Mouse (Mus musculus) urinary bladder, postnatal 4 days (tissue): ENCODE data around the gene Supt4a.

Experiments used
- DNase-seq, 2 experiments: peaks; one replicate each; pipeline ENCODE4 v3.0.0; 2021 to 2022; ENCODE audit warnings: low spot score in 2 of 2

Gene Supt4a

DNA sequence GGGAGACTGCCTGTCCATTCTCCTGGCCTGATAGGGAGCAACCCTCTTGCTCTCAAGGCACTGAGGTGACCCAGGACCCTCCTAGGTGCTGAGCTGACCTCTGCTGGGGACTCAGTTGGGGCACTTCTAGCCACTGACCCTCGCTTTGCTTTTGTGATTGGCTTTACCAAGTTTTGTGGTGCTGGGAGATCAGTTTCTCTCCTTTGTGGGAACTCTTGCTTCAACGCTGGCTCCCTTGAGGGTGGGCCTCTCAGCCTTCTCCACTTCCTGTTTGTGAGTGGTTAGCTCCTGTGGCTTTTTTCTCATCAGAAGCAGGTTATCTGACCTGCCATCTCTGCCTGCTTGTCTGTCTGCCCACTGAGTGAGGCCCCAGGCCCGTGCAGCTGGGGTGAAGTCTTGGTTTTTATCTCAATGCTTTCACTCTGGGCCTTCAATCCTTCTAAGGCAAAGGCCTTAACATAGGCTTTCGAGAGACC is 14.2 kb downstream of the Supt4a start:
- no peak for DNase-seq

- DNase-seq = no peak
Measured at GRCm38 (mm10) chr11:87752307-87752706, 15.0 kb downstream of the Supt4a start.

DNA sequence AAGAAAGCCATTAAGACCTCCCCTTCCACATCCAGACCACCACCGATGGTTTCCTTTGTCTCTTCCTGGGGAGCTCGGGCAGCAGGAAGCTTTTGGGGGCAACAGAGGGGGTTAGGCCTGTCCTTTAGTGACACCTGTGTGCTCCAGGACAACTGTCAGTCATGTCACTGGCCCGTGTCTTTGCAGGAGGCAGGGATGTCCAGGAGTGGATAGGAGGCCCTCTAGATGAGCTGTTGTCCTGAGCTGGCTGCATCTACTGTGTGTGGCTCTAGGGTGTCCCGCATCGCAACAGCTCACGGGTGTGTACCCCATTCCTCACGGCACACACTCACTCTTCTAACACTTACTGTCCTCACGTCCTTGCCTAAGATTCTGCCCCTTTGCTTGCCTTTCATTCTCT is 15.9 kb downstream of the Supt4a start:
- no peak for DNase-seq

GRCm38 (mm10) chr11:87753891-87754501 is 16.6 kb downstream of the Supt4a start:
- no peak for DNase-seq

GRCm38 (mm10) chr11:87754603-87755002 is 17.3 kb downstream of the Supt4a start:
- DNase-seq = no peak

DNA sequence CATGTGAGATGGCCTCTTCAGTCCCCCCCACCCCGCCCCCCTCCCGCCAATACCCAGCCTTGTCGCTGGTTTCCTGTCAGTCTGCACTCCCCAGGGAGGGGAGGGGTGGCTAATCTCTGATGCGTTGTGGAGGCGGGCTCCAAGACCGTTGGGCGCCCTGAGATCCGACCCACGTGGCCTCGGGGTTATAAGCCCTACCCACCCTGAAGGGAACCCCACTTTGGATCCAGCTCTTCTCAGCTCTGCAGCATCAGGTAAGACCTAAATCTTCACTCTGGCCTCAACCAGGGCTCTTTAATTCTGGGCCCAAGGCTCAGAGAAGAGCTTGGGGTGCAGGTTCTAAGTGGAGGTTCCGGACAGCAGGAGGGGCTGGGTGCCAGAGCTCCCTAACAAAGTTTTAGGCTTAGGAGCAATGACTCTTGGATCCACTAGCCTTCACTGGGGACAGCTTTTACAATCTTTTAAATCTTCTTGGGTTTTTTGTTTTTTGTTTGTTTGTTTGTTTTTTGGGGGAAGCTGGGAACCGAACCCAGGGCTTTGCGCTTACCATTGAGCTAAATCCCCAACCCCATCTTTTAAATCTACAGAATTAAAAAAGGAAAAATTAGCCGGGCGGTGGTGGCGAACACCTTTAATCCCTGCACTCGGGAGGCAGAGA is 18.1 kb downstream of the Supt4a start:
- DNase-seq = no peak

DNA sequence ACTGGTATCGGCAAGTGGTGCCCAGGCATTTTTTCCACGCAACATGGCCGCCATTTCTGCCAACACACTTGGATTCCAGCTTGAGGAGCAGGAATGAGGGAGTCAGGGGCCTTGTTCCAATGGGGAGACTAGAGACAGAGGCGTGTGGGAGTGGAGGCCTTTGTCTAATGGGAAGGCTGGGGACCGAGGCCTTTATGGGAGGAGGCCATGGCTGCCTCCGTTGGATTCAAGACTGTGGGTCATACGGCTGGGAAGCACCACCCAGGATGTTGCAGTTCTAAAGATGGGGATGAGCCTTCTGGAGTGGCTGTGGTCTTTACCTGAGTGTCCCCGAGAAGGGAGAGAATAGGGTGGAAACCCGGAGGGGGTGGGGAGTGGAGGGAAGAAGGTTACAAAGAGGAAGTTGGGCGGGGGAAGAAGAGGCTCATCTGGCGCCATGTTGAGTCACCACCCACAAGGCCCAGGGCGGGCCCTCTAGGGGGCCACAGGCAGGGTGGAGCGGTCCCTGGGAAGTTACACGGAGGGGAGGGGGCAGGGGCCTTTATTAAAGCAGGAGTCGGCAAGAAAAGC is 19.0 kb downstream of the Supt4a start:
- DNase-seq = no peak

GRCm38 (mm10) chr11:87757001-87757954 is 19.9 kb downstream of the Supt4a start:
- no peak for DNase-seq

- DNase-seq = no peak
Measured at GRCm38 (mm10) chr11:87758161-87758911, 21.0 kb downstream of the Supt4a start.

DNA sequence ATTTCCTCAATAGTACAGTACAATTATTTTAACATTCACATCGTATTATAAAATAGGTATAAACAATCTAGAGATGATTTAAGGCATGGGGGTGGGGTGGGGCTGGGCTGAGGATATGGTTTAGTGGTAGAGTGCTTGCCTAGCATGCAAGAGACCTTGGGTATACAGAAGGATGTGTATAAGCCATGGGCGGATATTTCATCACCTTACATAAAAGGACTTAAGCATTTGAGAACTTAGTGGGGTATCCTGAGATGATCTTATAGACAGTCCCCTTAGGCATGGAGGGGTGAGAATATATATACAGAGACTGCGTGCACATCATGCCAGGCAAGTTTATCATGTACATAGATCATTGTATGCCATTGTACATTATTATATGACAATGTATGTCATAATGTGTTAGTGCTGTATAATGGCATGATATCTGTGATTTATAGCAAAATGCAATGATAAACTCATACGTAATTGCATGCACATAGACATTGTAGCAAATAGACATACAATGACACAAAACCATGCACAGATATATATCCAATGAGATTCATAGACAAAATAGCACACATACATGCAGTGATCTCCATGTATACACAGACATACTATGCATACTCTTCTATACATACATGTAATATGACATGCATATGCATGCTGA is 21.7 kb downstream of the Supt4a start:
- DNase-seq = no peak

DNA sequence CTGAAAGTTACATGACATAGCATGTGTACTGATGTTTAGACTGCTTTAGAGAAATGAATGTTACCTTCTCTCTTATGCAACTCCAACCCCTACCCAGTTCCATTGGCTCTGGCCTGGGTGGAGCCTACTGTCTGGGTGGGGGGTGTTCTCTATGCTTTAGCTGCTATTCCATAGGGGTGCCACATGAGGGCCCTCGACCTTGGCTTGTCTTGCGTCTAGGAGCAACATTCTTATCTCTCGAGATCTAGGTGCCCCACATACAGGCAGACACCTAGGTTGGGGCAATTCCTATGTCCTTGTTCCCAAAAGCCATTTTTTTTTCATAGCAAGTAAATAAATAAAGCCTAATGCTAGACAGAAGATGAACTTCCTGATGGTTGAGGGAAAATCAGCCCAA is 22.3 kb downstream of the Supt4a start:
- no peak for DNase-seq

DNA sequence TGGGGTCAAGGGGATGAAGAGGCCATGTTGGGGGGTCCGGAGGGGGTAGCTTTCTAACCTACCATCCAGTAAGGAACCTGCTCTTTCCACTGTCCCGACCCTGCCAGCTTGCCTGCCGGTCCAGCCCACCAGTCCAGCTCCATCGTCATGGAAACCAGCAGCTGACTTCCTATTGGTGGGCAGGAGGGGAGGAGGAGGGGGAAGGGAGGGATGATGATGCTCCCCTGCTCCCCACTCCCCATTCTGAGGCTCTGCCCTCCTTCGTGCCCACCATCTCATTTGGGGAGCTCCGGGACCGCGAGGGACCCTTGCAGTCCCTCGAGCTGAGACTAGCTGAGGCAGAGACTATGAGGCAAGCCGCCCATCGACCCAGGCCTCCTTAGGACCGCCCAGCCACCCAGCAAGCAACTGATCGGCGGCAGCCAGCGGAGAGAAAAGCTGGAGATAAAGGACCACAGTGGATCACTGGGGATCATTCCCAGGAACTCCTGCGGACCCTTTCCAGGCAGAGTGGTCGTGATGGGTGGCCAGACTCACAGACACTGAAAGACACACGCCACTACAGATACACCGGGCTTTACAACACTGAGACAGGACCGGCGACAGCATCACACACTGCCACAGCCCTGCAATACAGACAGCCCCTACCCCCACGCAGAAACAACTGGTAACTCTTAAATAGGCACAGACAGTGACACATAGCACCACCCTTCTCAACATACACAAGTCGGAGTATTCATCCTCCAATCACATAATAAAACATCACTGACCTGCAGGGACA is 23.1 kb downstream of the Supt4a start, which contains the start of gene Tspoap1:
Gene Tspoap1 (plus strand): TSS at position 241 of the 781 bp plus-strand sequence.
- no peak for DNase-seq

DNA sequence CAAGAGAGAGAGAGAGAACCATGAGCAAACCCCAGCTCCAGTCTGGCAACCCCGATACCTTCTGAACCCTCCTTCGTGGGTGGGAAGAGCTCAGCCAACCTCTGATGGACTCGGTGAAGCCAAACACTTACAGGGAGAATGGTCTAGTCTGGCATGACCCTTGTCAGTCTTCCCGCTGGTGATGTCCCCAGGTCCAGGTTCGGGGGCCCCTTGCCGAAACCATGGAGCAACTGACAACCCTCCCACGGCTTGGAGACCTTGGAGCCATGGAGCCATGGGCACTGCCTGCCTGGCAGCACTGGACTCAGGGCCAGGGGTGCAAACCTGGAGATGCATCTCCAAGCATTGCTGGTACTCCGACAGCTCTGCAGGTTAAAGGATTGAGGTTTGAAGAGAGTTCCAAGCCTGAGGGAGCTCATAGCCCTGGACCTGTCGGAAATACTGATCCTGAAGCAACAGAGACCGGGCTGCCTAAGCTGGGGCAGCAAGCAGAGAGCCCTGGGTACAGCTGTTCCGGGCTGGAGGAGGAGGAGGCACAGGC is 23.9 kb downstream of the Supt4a start:
- DNase-seq = no peak

- no peak for DNase-seq
Measured at GRCm38 (mm10) chr11:87761806-87762701, 24.7 kb downstream of the Supt4a start.

GRCm38 (mm10) chr11:87762702-87763385 is 25.5 kb downstream of the Supt4a start:
- DNase-seq = no peak

- no peak for DNase-seq
Measured at GRCm38 (mm10) chr11:87763511-87763987, 26.2 kb downstream of the Supt4a start.

DNA sequence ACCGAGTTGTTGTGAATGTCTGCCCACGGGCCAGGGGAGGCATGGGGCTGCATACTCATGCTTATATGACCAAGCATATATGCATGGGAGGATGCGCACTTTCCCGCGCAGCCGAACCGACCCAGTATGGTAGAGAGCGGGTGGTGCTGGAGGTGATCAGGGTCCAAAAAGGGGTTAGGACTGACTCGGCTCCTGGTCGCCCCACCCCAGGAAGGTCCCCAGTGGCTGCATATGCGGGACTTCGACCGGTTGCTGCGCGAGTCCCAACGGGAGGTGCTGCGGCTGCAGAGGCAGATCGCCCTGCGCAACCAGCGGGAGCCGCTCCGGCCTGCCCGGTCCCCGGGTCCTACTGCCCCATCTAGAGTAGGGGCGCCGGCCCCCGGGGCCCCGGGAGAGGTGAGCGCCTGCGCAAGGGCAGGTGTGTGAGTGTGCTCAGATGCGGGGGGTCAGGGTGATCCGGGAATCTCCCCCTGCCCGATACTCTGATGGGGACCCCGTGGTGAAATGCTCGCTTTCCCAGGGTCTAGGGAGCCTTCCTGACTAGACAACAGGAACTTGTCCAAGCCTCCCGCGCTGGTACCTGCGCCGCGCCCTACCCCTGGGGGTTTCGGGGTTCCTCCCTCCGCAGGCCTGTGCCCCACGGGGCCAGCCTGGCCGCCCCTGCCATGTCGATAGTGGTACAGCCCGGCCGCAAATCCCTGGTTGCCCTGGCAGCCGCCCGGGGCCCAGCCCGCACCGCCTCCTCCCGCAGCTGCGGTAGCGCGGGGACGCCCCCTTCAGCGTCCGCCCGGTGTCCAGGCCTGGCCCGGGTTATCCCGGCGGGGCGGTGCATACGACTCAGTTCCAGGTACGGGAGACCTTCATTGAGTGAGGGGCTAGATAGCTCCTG is 26.9 kb downstream of the Supt4a start:
- no peak for DNase-seq
